Mouse (Mus musculus) heart, adult 11 months (tissue): ENCODE results near the gene Ccnk.

ENCODE experiments used
- DNase-seq: peaks from one replicate; pipeline ENCODE4 v3.0.0; 2022

Ccnk gene

DNA sequence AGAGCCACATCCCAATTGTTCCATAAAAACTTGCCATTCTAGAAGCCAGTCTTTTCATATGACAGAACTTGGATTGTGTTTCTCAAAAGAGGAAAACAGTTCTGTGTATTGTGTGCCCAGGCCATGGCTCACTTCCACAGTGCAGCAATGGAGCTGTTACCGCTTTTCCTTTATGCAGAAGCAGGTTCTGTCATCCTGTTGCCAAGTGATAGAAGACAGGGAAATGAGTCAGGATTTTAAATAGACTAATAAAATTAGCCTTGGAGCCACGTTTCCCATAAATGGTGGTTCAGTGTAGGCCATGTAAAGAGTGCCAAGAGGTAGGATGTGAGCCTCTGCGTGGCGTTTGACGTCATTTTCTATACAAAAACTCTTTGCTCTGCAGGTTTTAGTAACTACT is 14.5 kb downstream of the Ccnk start:
- peak; percentile 89 for DNase-seq

GRCm38 (mm10) chr12:108195761-108196160 is 16.4 kb downstream of the Ccnk start:
- DNase-seq = peak; percentile 90

- DNase-seq = no peak
Measured at GRCm38 (mm10) chr12:108198447-108198846, 19.1 kb downstream of the Ccnk start.

DNA sequence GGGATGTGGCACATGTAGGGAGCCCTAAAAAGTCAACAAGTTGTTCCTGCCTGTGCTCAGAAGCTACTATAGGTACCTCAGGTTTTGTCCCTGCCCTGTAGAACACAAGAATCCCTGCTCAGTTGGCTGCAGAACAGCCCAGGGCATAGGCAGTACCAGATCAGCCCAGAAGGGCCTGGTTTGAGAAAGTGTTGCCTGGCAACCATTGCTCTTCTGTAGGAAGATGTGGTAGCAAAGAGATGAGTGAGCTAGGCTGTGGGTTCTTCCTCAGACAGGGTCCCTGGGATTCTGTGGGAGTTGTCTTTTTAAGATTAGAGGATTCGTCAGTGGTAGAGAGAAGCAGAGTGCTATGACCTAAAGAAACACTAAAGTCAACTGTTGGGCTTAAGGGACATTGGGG is 20.7 kb downstream of the Ccnk start:
- DNase-seq = no peak

- no peak for DNase-seq
Measured at GRCm38 (mm10) chr12:108203895-108204294, 24.5 kb downstream of the Ccnk start.

GRCm38 (mm10) chr12:108204978-108205377 is 25.6 kb downstream of the Ccnk start:
- DNase-seq = no peak

- no peak for DNase-seq
Measured at GRCm38 (mm10) chr12:108206641-108207040, 27.3 kb downstream of the Ccnk start.

DNA sequence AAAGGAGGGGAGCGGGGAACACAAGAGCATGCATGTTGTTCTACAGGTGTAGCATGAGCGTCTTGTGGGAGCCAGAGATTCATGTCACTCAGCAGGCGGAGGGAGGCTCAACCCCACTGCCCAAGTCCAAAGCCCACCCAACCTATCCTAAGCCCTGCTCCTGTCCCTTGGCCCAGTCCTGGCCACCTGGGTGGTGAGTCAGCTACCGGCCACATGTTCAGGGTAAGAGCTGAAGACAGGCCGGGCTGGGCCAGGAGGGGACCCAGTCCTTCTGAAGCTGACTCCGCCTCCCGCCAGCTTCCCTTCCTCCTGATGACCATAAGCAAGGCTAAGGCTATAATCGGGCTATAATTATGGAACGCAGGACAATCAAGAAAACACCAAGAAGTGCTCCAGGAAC is 28.8 kb downstream of the Ccnk start:
- DNase-seq = no peak

DNA sequence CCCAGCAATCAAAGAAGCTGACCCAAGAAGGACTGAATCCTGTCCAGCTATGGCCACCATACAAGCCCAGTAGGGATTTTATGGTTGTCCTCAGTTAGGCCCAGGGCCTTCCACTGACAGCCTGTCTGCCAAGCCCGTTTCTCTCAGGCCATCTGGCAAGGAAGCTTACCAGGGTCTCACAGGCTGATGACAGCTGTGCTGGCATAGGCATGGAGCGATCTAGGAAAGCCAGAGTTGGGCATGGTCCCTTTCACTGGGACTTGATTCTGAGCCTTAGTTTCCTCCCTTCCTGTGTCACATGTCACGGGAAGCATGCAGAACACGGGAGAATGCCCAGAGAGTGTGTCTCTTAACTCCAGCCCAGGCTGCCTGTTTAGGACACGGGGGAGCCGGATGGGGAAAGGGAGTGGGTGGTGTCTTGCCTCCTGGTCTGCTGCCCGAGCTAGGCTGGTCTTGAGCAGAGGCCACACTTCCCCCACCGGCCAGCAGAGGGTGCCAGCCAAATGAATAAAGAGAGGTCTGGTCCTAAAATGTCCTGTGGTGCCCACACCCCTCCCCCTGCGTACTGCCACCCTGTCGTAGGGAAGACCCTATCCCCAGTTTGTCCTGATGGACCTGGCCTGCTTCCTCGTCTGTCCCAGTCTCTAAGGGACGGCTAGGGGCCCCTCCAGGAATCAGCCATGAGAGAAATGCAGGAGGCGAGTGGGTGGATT is 29.5 kb downstream of the Ccnk start:
- DNase-seq = peak; percentile 97

GRCm38 (mm10) chr12:108210623-108211022 is 31.2 kb downstream of the Ccnk start:
- no peak for DNase-seq

GRCm38 (mm10) chr12:108212071-108212470 is 32.7 kb downstream of the Ccnk start:
- no peak for DNase-seq

- DNase-seq = no peak
Measured at GRCm38 (mm10) chr12:108212476-108212875, 33.1 kb downstream of the Ccnk start.

DNA sequence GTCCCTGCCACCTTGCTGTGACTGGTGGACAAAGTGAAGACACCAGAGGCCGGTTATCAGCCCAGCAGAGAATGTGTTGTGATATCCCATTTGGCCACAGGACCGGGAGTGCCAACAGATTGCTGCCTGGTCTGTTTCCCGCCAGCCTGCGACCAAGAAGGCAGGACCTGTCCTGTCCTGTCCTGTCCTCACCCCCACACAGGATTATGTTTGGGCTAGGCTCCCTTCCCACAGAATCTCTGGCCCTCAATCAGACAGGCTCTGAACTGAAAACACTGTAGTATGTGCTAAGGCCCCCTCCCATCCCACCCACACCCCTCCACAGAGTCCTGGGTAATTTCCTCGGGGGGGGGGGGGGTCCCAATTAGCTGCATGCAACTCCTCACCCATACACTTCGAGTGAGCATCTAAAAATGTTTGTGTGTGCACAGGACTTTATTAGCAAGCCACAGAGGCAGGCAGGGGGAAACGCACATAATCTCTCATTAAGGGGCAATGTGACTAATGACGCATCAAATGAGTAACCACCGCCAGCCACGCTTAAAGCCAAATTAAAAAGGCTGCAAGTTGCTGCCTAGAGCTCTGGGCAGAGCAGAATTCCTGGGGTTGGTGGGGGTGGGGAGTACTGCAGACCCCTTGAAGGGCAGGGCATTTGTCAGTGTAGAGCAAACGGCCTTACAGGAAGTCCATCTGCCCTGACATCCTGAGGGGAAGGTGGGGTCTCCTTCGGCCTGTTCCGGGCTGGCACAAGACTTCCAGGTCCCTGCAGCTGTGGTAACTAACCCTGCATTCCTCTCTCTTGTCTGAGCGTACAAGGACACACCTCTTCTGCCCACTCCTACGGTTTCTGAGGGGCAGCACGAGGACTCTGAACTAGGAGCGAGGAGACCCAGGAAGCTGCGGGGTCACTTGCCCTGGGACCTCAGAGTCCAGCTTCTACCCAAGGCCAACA is 34.0 kb downstream of the Ccnk start:
- no peak for DNase-seq

GRCm38 (mm10) chr12:108215090-108215489 is 35.7 kb downstream of the Ccnk start:
- no peak for DNase-seq

GRCm38 (mm10) chr12:108216611-108217370 is 37.4 kb downstream of the Ccnk start:
- DNase-seq = no peak

DNA sequence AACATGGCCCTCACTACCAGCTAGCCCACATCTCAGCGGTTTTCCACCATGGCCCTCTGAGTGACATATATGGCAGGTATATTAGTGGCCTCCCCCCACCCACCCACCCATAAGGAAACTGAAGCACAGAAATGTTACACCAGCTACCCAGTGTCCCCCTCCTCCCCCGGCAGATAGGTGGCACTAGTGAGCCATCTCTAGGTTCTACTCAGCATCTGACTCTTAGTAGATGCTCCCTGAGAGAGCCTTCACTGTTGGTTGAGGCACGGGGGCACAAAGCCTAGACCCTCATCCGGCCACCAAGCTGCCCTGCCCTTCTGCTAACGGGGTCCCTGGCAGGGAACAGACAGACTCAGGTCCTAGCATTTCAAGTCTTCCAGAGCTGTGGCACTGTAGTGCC is 38.2 kb downstream of the Ccnk start:
- no peak for DNase-seq

- DNase-seq = no peak
Measured at GRCm38 (mm10) chr12:108219163-108219562, 39.8 kb downstream of the Ccnk start.

DNA sequence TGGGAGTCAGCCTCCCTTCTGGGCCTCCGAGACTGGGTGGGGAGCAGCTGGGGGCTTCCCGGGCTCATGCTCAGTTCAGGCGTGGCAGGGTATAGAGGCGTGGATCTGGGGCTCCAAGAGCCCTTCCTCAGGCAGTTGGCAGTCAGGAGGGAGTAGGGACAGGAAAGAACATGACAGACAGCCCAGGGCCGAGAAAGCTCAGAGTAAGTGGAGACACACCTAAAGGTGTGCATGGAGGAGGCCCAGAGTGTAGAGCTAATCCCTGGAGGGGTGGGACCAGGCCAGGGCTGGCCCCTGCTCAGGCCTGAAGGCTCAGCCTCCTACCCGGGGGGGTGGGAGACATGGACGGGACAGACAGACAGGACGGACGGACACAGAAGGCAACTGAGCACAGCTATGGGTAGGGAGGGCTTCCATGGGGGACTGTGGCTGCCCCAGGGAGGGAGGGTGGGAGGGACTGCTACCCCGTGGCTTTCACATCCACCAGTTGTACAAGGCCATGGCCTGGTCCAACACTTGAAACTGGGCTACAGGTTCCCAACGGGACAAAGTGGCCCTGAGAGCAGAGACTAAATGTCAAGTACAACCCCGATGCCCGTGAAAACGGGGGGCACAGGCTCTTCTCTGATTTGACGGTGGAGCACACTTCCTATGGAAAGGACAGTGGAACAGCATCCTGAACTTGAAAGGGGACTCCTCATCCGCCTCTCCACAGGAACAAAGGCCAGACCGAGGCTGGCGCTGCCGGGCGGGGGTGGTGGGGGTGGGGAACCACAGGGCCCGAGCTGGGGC is 40.6 kb downstream of the Ccnk start:
- no peak for DNase-seq

GRCm38 (mm10) chr12:108220621-108221020 is 41.2 kb downstream of the Ccnk start:
- DNase-seq = no peak

DNA sequence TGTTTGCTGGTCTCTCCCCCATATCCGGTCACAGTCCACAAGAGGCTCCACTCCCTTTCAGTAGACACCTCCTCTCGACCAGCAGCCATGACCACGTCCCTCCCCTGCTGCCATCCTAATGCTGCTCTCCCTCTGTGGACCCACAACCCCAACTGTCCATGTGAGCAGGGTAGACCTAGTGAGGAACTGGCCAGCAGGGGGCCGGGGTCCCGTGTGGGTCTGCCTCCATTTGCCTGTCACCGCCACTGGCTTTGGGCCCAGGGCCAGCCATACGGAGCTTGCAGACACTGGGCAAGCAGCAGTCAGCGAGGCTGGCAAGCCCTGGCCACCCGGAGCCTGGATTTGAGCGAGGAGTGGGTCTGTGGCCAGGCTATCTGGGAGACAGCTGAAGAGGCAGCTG is 41.8 kb downstream of the Ccnk start:
- DNase-seq = no peak

DNA sequence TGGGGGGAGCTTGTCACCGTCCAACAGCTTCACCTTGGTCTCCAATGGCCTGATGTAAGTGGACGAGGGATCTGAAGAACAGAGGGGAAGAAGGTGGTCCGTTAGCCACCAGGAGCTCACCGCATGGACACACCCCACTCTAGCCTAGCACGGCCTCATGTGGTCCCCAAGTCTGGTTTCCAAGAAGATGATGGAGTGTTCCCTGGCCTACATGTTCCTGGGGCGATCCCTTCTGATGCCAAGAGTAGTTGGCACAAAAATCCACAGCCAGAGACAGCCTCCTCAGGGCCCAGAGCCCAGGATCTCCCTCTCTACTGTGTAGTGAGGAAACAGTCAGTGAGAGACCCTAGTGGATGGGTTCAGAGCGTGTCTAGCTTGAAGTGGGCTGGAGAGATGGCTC is 42.3 kb downstream of the Ccnk start:
- no peak for DNase-seq

DNA sequence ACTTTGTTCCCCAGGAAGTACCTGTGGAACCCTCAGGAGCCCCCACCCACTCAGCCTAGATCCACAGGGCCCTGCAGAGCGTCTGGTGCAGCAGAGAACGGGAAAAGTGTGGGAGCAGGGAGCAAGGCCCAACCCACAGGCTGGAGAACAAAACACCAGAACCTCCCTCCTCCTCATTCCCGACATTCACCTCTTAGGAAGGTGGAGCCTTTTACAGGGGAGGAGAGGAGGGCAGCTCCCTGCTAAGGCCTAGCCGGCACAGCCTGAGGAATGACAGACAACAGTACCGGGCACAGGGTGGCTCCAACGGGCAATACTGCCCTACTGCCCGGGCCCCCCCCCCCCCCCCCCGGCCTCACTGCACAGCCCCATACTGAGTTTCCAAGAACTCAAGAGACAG is 44.0 kb downstream of the Ccnk start:
- no peak for DNase-seq

DNA sequence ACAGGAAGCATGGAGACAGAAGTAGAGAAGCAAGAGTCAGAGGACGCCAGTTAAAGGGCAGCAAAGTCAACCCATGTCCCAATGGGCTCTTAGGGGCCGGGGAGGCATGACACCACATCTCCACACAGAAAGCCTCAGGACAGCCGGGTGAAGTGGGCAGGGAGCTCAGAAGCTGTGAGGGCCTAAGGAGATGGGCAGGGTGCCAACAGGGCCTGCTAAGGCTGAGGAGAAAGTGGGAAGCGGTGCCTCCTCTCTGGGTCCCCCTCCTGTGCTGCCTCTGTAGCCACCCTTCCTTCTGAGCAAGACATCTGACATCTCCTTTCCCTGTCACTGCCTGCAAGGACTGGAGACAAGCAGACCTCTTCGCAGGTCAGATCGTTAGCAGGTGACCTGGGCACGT is 46.4 kb downstream of the Ccnk start:
- no peak for DNase-seq
